Mouse (Mus musculus) T-helper 2 cell (primary cell): Measurements from ENCODE around the gene Arhgdig.

Source experiments
- in situ Hi-C: fragments of 300-600 bp; cut with MboI, MseI; formaldehyde crosslinking; loops from one replicate; pipeline ENCODE4 v1.15.1; 2025; ENCODE audit warnings: high pct_unique_total_duplicates

Arhgdig gene

DNA sequence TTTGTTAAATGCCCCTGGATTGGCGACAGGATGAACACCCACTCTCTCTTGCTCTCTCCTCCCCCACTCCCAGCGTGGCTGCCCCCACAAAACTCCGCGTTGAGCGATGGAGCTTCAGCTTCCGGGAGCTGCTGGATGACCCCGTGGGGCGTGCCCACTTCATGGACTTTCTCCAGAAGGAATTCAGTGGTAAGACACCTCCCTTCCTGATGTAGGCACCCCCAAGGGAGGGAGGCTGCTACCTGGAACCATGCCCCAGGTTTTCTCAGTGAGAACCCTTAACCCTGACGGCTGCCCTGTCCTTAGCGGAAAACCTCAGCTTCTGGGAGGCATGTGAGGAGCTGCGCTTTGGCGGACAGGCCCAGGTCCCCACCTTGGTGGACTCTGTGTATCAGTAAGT is at the start of gene Arhgdig:
TSS of gene Arhgdig (minus strand) at position 101 of the 400 bp plus-strand sequence.
- in situ Hi-C loops, result no loop called here

DNA sequence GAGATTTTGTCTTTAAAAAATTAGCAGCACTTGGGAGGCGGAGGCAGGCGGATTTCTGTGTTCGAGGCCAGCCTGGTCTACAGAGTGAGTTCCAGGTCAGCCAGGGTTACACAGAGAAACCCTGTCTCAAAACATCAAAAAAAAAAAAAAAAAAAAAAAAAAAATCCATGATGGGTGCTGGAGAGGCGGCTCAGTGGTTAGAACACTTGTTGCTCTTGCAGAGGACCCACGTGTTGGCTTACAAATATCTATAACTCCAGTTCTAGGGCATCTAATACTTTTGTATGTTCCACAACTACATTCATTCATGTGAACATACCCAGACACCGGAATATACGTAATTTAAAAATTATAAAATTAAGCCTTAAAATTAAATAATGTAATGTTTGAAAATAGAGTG is 47.7 kb upstream of the Arhgdig start:
- in situ Hi-C loops, result no loop called here

DNA sequence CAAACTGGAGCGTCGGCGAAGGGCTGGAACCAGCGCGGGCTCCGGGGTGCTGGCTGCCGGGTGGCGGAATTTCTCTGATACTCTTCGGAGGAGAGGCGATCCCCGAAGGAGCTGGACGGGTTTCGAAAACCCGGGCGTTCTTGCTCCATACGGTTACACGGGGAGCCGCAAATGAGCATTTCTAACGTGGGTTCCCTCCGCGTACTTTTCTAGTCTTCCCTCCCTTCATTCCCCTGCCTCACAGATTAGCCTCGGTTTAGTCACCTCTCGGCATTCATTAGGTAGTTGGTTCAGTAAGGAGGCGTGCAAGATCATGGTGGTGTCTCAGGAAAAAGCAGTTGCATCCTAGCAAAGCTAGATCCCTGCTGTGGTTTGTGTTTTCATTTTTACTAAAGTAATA is 45.8 kb upstream of the Arhgdig start:
- in situ Hi-C loops, result no loop called here

DNA sequence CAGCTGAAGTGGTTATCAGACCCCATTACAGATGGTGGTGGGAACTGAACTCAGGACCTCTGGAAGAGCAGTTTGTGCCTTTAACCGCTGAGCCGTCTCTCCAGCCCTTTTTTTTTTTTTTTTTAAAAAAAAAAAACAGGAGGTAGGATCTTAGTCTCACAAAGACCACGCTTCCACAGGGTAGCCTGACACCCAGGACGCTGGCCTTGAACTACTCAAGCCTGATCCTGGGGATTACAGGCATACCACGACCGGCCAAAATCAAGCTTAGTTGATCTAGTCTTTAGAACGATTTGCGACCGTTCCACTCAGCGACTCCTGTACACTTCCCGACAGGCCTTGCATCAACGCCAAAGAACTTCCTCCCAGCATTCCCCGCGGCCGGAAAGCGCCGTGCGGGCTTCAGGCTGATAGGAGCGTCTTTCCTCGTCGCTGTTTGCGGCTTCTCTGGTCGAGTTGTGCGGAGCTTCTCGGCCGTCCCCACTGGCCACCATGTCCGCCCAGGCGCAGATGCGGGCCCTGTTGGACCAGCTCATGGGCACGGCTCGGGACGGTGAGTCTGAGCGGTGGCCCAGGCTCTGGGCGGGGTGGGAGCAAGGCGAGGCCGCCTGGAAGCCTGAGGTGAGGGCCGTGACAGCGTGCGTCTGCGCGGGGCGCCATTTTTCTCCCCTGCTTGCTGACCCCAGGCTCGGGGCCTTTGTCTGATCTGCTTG is 45.1 kb upstream of the Arhgdig start, which contains the start of gene Luc7l:
TSS of gene Luc7l (plus strand) at position 358 of the 713 bp plus-strand sequence.
- in situ Hi-C loops, result no loop called here

GRCm38 (mm10) chr17:26251886-26252538 is 44.4 kb upstream of the Arhgdig start:
- in situ Hi-C loops, result no loop called here

DNA sequence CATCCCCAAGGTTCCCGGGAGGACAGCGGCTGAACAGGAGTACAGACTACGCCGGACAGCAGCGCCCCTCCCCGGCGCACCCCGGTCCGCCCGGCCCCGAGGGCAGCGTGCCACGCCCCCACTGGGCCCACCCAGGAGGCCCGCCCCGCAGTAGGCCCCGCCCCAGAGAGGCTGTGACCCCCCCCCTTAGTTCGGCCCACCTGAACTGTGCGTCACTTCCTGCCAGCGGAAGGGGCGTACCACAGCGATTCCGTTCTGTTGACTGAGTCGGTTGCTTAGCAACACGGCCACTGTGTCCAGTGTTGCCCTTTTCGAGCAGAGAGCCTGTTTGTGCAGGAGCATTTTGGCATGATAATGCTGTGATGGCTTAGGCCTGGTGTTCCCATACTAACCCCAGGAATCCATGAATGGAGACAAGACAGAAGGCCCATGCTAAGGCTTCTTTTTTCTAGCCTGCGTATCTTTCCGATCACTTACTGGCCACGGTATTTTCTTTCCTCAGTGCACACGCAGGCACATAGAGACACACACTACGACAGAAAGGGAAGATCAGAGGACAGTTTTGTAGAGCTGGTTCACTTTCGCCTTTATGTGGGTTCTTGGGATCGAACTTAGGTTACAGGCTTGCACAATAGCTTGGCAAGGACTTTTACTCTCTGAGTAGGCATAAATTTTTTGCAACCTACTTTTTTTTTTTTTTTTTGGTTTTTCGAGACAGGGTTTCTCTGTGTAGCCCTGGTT is 36.7 kb upstream of the Arhgdig start, which contains the start of gene Fam234a:
TSS of gene Fam234a (minus strand) at position 142 of the 741 bp plus-strand sequence.
- in situ Hi-C loops, result no loop called here

DNA sequence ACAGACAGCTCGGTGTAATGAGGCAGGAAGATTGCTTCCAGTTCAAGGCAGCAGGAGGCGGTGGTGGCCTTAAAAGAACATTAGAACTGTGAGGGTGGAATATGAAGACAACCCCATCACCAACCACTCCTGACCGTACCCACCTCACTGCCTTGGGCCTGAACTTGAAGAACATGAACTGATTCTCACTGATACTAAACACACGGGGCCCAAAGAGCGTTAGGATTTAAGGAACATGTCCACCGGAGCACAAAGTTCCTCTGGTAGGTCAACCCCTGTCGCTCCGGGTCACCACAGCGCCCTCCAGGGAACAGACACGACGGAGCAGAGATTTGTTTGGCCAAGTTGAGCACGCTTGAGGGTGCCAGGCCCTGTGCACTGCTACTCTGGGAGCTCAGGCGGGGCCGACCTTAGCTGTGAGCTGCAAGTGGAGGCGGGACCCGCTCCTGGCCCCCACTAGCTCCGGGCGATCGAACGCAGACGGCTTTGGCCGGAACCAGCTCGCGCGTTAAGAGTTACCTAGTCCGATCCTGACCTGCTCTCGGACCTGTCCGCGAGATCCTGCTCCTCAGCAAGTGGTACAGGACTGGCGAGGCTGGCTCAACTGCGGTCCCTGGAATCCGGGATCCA is 36.0 kb upstream of the Arhgdig start:
- in situ Hi-C loops, result no loop called here

GRCm38 (mm10) chr17:26240990-26241389 is 33.4 kb upstream of the Arhgdig start:
- in situ Hi-C loops, result no loop called here

- in situ Hi-C loops, result no loop called here
Observed at GRCm38 (mm10) chr17:26240120-26240790, 32.7 kb upstream of the Arhgdig start.

GRCm38 (mm10) chr17:26239551-26239950 is 32.0 kb upstream of the Arhgdig start:
- in situ Hi-C loops, result loop anchor here (5.0 kb wide), 1 partner anchor 117 kb away; the partner anchor contains the start of gene Mrpl28

GRCm38 (mm10) chr17:26237667-26238066 is 30.1 kb upstream of the Arhgdig start:
- in situ Hi-C loops, result loop anchor here (5.0 kb wide), 1 partner anchor 115 kb away; the partner anchor contains the start of gene Mrpl28

DNA sequence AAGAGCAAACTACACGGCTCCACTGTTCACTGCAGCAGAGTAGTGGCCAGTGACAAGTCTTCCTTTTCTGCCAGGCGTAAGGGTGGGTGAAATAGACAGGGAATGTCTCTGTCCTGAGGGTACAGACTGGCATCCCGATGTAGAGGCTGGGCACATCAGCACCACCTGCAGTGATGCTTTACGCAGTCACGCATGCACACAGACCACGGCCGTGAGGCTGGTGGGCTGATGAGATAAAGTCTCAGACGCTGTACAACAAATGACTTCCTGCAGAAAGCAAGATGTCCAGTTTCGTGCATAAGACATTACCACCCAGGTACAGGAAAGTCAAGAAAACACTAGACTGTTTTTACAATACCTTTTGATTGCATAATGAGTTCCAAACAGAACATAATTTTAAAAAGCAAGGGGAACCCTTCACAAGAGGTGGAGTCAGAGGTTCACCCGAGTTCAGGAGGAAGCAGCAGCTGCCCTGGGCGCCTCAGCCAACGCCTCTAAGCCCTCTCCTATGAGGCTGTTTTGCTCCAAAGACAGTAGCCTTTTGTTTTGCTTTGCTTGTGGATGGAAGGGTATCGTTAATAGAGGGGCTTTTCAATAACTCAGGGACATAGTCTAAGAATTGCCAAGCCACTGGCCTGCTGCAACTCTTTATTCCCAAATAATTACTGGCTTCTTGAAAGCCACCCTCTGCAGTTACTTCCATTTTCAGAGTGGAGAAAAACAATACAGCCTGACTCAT is 27.7 kb upstream of the Arhgdig start:
- in situ Hi-C loops, result loop anchor here (5.0 kb wide), 1 partner anchor 113 kb away; the partner anchor contains the start of gene Mrpl28

DNA sequence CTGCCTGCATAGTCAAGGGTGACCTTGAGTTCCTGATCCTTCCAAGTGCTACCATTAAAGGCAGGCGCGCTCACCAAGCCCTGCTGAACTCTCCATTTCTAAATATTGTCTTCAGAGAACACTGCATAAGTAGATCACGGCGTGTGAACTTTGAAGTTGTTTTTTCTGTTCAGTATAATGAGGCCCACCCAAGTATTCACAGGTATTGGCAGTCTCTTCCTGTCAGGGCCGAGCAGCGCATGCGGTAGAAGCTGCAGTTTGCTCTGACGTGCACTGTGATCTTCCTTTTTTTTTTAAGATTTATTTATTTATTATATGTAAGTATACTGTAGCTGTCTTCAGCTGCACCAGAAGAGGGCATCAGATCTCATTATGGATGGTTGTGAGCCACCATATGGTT is 26.8 kb upstream of the Arhgdig start:
- in situ Hi-C loops, result no loop called here

DNA sequence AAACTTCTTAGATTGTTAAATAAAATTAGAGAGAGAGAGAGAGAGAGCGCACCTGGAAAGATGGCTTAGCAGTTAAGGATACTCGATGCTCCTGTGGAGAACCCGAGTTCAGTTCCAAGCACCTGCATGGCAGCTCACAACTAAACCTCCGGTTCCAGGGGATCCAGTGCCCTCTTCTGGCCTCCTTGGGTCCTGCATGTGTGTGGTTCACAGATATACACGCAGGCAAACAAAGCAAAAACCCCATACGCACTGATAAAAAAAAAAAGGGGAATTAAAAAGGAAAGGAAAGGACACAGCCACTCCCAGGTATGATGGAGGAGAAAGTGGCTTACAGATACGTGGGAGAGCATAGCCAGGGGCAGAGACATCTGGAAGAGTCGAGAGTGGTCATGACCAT is 25.3 kb upstream of the Arhgdig start:
- in situ Hi-C loops, result no loop called here

- in situ Hi-C loops, result no loop called here
Observed at GRCm38 (mm10) chr17:26231156-26231555, 23.6 kb upstream of the Arhgdig start.

DNA sequence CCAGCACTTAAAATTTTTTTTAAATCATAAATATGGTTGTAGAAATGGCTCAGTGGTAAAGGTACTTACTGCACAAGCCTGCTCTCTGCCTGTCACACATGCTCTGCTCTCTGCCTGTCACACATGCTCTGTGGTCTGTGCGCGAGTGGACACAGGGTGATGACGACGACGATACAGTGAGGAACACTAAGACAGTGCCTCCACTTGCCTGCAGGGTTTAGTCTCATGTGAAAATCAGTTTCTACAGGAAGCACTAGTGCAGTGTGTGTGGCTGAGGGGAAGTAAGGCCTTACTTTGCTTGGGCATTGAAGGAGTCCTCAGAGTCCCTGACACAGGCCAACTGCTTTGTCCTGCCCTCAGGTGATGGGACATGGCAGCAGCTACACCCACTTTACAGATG is 22.2 kb upstream of the Arhgdig start:
- in situ Hi-C loops, result no loop called here

GRCm38 (mm10) chr17:26225150-26225549 is 17.6 kb upstream of the Arhgdig start:
- in situ Hi-C loops, result no loop called here

DNA sequence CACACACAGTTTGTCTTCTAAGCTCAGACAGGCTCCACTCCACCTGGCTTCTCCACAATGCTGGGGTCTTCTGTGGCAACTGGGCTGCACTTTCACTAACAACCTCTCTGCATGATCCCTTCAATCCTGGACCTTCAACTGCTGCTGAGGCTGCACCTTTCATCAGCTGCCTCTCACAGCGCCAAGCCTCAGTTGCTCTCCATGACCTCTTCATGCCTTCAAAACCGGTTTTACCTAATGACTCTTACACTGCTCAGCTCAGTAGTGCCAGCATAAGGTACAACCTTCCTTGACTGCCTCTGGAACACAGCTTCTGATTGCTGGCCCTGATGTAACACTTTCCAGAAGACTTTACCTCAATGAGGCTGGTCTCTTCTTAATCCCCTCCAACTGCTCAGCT is 13.9 kb upstream of the Arhgdig start:
- in situ Hi-C loops, result no loop called here

GRCm38 (mm10) chr17:26212681-26213080 is 5.1 kb upstream of the Arhgdig start:
- in situ Hi-C loops, result no loop called here

DNA sequence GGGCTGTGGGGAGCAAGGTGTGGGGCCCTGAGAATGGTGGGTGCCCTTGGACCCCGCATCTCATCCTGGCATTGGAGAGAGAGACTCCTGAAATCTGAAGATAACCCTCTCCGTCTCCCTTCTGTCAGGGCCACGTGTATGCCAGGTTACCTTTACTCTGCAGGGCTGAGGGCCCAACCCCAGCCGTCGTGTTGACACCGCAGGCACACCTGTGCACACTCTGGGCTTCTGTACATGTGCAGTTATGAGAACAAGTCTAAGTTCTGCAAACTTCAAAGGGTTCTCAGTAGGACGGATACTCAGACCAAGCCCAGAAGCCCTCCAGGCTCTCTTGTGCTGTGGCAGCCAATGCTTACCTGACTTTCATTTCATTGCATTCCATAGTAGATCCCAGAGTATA is 4.7 kb upstream of the Arhgdig start:
- in situ Hi-C loops, result no loop called here
